Mouse (Mus musculus) brain, embryonic 14.5 days (tissue): ENCODE results near the gene Lig3.

Experiments used
- CTCF ChIP-seq: fragments of 200-500 bp; IDR thresholded peaks from 2 replicates; pipeline ENCODE4 v1.5.1; 2012; ENCODE audit warnings: inconsistent platforms, mild to moderate bottlenecking, moderate library complexity, borderline replicate concordance; ENCODE audit not compliant: insufficient read depth, insufficient read length; ENCODE audit errors: extremely low read depth
- POLR2A ChIP-seq: fragments of 200-500 bp; IDR thresholded peaks from 2 replicates; pipeline ENCODE4 v1.6.1; 2012; ENCODE audit warnings: mild to moderate bottlenecking, inconsistent platforms, borderline replicate concordance; ENCODE audit not compliant: poor library complexity, insufficient read depth, insufficient read length, severe bottlenecking; ENCODE audit errors: extremely low read depth

- TF ChIP-seq CTCF, result no peak
- no peak for TF ChIP-seq POLR2A
These were observed 72.0 kb downstream of the Lig3 start for GRCm38 (mm10) chr11:82852958-82853357.
